Mouse (Mus musculus) midbrain, embryonic 13.5 days (tissue): ENCODE data around the gene Mrm1. TPM values are rescaled to one million over a fixed set of nuclear protein-coding genes. Genes with fewer than 3 reads are reported as not detected.

Experiments
- polyA plus RNA-seq: library from polyadenylated mRNA; unstranded; fragments of >200 nt; fragmentation: Nextera tagmentation; extraction: Ambion mirVana; gene quantifications from 2 replicates; pipeline ENCODE4 v1.2.1, GENCODE M21; 2015

The Mrm1 gene
- polyA plus RNA-seq, 1 experiment from 2014 or later = 8.5 TPM

Other genes starting within 250 kb of the Mrm1 start
- gene Dhrs11, start 9.5 kb upstream of the Mrm1 start, polyA plus RNA-seq = 4.9 and 5.2 TPM in 2 replicates
- gene Ggnbp2, start 51.3 kb upstream of the Mrm1 start, polyA plus RNA-seq = 75.1 and 75.7 TPM in 2 replicates
- gene Myo19, start 60.6 kb upstream of the Mrm1 start, polyA plus RNA-seq = 6.2 and 6.3 TPM in 2 replicates
- gene Pigw, start 60.8 kb upstream of the Mrm1 start, polyA plus RNA-seq = 2.3 and 3.1 TPM in 2 replicates
- 67.4 and 68.1 TPM in 2 replicates for gene Znhit3, start 96.9 kb upstream of the Mrm1 start, polyA plus RNA-seq
- gene Car4, start 138.3 kb upstream of the Mrm1 start, polyA plus RNA-seq = 5.4 TPM in 2 replicates